Mouse (Mus musculus) lung, adult 2 months (tissue): Measurements from ENCODE around the gene Dph5. TPM values are rescaled to one million over a fixed set of nuclear protein-coding genes. Genes with fewer than 3 reads are reported as not detected.

Experiments used
- DNase-seq: peaks from one replicate; pipeline ENCODE4 v3.0.0; 2022
- H3K4me1 ChIP-seq: fragments of 200-500 bp; 2 replicates; pipeline ENCODE4 v1.6.1; 2011; ENCODE audit warnings: low read length; ENCODE audit not compliant: control insufficient read depth, insufficient read depth
- H3K4me3 ChIP-seq: fragments of 200-500 bp; replicated peaks from 2 replicates; pipeline ENCODE3; 2011; ENCODE audit warnings: low read depth, mild to moderate bottlenecking, control low read depth, low read length; ENCODE audit errors: extremely low read depth
- CTCF ChIP-seq: fragments of 200-500 bp; IDR thresholded peaks from 2 replicates; pipeline ENCODE4 v1.5.1; 2011; ENCODE audit warnings: mild to moderate bottlenecking, low read length, control low read depth; ENCODE audit not compliant: insufficient read depth
- POLR2A ChIP-seq: fragments of 200-500 bp; IDR thresholded peaks from 2 replicates; pipeline ENCODE4 v1.6.1; 2011; ENCODE audit warnings: low read depth, mild to moderate bottlenecking, control low read depth, low read length, borderline replicate concordance; ENCODE audit errors: extremely low read depth
- WGBS: fragments of 180-500 bp; shearing (Covaris S2); methylation state at CpG from one replicate; pipeline ENCODE4 v1.1.7; 2018; 5-methylcytosine and 5-hydroxymethylcytosine counted together
- polyA plus RNA-seq: library from polyadenylated mRNA; depleted of rRNA; stranded (reverse); fragments of >200 nt; gene quantifications from 2 replicates; pipeline ENCODE4 v1.2.3, GENCODE M21; 2012

Dph5 gene
- polyA plus RNA-seq, 1 experiment, result 4.4 TPM

GRCm38 (mm10) chr3:115926531-115926930, 38.9 kb downstream of the Dph5 start:
- WGBS, result 92% methylated on average over 8 of the region's 8 CpGs
- no peak for DNase-seq
- Histone ChIP-seq H3K4me3 (no peak overlapping the region), H3K4me1 (no peaks in the 10 kb centered on the region; the same call in 1 of the 2 replicates)
- TF ChIP-seq POLR2A (no peak), CTCF (no peak)

GRCm38 (mm10) chr3:115931701-115932100, 44.1 kb downstream of the Dph5 start:
- 88% methylated on average over 6 of the region's 6 CpGs for WGBS
- no peak for TF ChIP-seq CTCF
- no peak for TF ChIP-seq POLR2A
- H3K4me1 ChIP-seq, result no peaks in the 10 kb centered on the region
- no peak for DNase-seq
- H3K4me3 ChIP-seq, result no peak overlapping the region

- WGBS, result 79% methylated on average over 18 of the region's 18 CpGs
- DNase-seq, result no peak
- no peak overlapping the region for H3K4me3 ChIP-seq
Observed at GRCm38 (mm10) chr3:115933293-115934186, 45.9 kb downstream of the Dph5 start.

GRCm38 (mm10) chr3:115936734-115937599, 49.3 kb downstream of the Dph5 start:
- DNase-seq, result peak; percentile 36
- Histone ChIP-seq H3K4me3 (no peak overlapping the region), H3K4me1 (no peaks in the 10 kb centered on the region)
- 62% methylated on average over 4 of the region's 4 CpGs for WGBS
- no peak for TF ChIP-seq POLR2A
- TF ChIP-seq CTCF, result peak; percentile 83

More at GRCm38 (mm10) chr3:115933293-115934186, 45.9 kb downstream of the Dph5 start:
- TF ChIP-seq POLR2A, result no peak
- TF ChIP-seq CTCF, result no peak
- H3K4me1 ChIP-seq, result no peaks in the 10 kb centered on the region

- H3K4me1 ChIP-seq, result no peaks in the 10 kb centered on the region
- 93% methylated on average over 10 of the region's 10 CpGs for WGBS
- H3K4me3 ChIP-seq, result no peak overlapping the region
- no peak for DNase-seq
- no peak for TF ChIP-seq CTCF
- TF ChIP-seq POLR2A, result no peak
Observed at GRCm38 (mm10) chr3:115937807-115938206, 50.2 kb downstream of the Dph5 start.

GRCm38 (mm10) chr3:115940510-115940909, 52.9 kb downstream of the Dph5 start:
- no peak for TF ChIP-seq CTCF
- no peak for TF ChIP-seq POLR2A
- DNase-seq, result no peak
- Histone ChIP-seq H3K4me1 (no peaks in the 10 kb centered on the region), H3K4me3 (no peak overlapping the region)
- 79% methylated on average over 4 of the region's 4 CpGs for WGBS

- no peak for DNase-seq
- no peak for TF ChIP-seq POLR2A
- TF ChIP-seq CTCF, result no peak
- WGBS, result 93% methylated on average over 8 of the region's 8 CpGs
- H3K4me1 ChIP-seq, result no peaks in the 10 kb centered on the region
- H3K4me3 ChIP-seq, result no peak overlapping the region
Observed at GRCm38 (mm10) chr3:115941464-115941863, 53.8 kb downstream of the Dph5 start.

- Histone ChIP-seq H3K4me3 (no peak overlapping the region), H3K4me1 (no peaks in the 10 kb centered on the region)
- DNase-seq, result no peak
- TF ChIP-seq POLR2A (no peak), CTCF (no peak)
- WGBS, result 93% methylated on average over 6 of the region's 6 CpGs
Observed at GRCm38 (mm10) chr3:115944376-115944775, 56.7 kb downstream of the Dph5 start.

GRCm38 (mm10) chr3:115946272-115946671, 58.6 kb downstream of the Dph5 start:
- TF ChIP-seq CTCF (no peak), POLR2A (no peak)
- H3K4me3 ChIP-seq, result no peak overlapping the region
- DNase-seq, result no peak
- H3K4me1 ChIP-seq, result no peaks in the 10 kb centered on the region
- WGBS, result 96% methylated on average over 8 of the region's 8 CpGs

GRCm38 (mm10) chr3:115949220-115949920, 61.7 kb downstream of the Dph5 start:
- no peak for TF ChIP-seq POLR2A
- Histone ChIP-seq H3K4me3 (no peak overlapping the region), H3K4me1 (no peaks in the 10 kb centered on the region)
- 80% methylated on average over 3 of the region's 3 CpGs for WGBS
- DNase-seq, result no peak
